Mouse (Mus musculus) ovary, adult 18-20 months (tissue): ENCODE data around the gene Dnaic2.

ENCODE experiments used
- DNase-seq: peaks from one replicate; pipeline ENCODE4 v3.0.0; 2022; ENCODE audit warnings: low spot score, mixed read lengths

The Dnaic2 gene

GRCm38 (mm10) chr11:114747564-114748138 is 20.4 kb downstream of the Dnaic2 start:
- no peak for DNase-seq

DNA sequence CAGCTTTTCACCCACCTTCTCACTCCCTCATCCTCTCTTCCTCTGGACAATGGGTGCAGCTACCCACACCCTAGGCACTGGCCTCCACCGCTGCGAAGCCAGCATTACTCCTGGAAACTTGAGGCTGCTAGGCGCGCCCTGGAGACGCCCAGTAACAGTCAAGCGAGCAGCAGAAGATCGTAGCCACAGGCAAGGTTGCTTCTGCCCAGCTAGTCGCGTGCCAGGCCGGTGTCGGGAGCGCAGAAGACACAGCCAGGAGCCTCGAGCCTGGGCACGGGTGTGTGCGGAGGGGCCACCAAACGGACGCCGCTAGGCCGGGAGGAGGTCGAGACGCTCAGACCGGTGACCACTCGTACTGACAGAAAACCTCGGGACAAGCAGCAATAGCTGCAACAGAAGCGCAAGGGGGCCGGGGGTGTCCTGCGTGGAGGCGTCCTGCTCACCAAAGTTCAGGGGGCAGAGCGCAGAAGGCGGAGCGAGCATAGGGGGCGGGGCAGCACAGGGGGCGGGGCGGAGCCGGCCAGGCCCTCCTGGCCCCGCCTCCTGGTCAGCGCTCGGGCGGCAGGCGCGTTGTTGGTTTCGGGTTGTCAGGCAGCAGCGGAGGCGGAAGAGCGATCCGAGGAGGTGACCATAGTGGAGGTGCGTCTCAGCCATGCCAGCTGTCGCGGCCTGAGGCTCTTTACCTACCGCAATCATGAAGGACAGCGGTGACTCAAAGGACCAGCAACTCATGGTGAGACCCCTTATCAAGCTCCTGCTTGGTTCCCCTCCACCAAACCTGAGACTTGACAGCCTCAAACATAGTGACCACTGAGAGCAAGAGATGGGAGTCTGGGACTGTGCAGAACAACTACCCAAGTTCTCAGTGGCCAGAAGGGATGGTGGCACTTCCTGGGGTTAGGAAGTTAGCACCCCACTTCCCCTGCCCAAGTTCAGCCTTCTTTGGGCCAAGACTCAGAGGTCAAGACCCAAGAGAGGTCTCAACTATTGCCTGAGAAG is 37.9 kb downstream of the Dnaic2 start, which contains the start of gene Kif19a:
Kif19a (plus strand) TSS at position 569 of the 999 bp plus-strand sequence.
- DNase-seq, result peak; percentile 53

GRCm38 (mm10) chr11:114769911-114770310 is 42.7 kb downstream of the Dnaic2 start:
- no peak for DNase-seq

DNA sequence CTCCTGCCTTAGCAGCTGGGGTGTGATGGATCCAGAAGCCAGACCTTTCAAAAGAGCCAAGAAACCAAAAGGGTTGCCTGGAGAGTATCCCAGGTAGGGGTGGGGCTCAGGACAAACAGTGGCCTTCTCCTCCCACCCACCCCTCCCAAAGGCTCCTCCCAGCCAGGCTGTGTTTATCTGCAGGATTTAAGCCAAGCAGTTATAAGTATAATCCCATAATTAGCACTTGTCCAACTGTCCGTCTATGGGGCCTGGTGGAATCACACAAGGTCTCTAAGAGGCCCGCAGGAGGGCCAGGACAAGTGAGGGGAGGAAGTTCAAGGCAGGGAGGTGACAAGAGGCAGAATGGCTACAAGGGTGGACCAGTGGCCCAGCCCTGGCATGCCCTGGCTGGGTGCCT is 44.7 kb downstream of the Dnaic2 start:
- no peak for DNase-seq

GRCm38 (mm10) chr11:114780076-114780475 is 52.9 kb downstream of the Dnaic2 start:
- DNase-seq, result peak; percentile 77

DNA sequence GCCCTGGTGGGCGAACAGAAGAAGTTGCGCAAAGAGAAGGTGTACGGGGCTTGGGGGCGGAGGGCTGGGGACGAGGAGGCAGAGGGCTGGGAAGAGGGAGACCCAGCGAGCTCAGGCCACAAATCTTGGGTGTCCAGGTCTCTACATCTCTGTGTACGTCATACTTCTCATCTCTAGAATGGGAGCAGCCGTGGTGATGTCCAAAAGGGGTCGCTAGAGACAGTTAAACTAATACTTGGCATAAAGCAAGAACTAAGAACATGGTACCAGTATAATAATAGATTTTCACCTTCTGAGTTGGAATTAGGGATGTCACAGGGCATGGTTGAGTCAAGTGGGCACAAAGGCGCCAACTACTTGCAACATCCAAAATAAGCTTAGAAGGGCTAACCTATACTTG is 58.7 kb downstream of the Dnaic2 start:
- DNase-seq, result no peak

DNA sequence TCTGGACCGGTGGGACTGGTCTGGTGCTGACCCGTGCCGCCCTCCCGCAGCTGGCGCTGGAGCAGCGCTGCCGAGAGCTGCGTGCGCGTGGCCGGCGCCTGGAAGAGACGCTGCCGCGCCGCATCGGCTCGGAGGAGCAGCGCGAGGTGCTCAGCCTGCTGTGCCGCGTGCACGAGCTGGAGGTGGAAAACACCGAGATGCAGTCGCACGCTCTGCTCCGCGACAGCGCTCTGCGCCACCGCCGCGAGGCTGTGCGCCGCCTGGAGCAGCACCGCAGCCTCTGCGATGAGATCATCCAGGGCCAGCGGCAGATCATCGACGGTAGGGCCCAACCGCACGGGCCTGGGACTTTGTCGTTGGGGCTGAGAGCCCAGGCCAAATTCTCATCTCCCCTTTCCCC is 59.1 kb downstream of the Dnaic2 start:
- no peak for DNase-seq

GRCm38 (mm10) chr11:114787611-114788010 is 60.4 kb downstream of the Dnaic2 start:
- no peak for DNase-seq

DNA sequence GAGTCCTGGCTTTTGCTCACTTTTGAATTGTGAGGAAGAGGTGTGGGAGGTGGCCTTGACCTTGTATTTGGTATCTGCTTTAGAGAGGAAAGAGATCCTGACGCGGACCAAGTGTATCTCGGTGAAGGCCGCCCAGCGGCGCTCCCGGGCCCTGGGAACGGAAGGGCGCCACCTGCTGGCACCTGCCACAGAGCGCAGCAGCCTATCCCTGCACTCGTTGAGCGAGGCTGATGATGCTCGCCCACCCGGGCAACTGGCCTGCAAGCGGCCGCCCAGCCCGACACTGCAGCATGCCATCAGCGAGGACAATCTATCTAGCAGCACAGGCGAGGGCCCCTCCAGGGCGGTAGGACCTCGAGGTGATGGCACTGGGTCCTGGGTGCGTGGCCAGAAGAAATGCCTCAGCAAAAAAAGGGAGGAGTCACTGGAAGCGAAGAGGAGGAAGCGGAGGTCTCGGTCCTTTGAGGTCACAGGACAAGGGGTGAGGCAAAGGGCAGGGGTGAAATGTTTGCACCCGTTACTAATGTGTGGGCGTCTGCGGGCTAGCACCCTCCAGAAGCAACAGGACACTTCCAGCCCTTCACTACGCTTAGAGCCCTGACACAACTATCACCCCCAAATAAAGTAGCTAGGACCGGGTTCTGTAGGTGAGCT is 62.0 kb downstream of the Dnaic2 start:
- DNase-seq, result peak; percentile 55

GRCm38 (mm10) chr11:114789716-114790115 is 62.5 kb downstream of the Dnaic2 start:
- no peak for DNase-seq

DNA sequence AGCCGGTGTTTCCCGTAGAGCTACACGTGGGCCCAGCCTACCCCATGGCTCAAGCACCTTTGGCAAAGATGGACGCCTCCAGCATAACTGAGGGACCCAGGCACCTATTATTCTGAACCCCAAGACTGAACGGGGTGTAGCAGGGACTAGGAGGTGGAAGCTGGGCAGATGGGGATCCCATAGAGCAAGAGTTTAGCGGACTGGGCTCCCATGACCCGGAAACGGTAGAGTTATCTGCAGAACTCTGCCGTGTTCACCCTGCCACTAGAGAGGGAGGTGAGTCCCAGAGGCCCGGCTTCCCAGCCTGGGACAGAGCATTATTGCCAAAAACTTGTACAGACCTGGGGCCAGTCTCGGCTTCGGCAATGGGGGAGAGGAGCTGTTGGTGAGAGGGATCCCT is 63.0 kb downstream of the Dnaic2 start:
- DNase-seq, result no peak

GRCm38 (mm10) chr11:114790841-114791240 is 63.6 kb downstream of the Dnaic2 start:
- DNase-seq, result no peak

DNA sequence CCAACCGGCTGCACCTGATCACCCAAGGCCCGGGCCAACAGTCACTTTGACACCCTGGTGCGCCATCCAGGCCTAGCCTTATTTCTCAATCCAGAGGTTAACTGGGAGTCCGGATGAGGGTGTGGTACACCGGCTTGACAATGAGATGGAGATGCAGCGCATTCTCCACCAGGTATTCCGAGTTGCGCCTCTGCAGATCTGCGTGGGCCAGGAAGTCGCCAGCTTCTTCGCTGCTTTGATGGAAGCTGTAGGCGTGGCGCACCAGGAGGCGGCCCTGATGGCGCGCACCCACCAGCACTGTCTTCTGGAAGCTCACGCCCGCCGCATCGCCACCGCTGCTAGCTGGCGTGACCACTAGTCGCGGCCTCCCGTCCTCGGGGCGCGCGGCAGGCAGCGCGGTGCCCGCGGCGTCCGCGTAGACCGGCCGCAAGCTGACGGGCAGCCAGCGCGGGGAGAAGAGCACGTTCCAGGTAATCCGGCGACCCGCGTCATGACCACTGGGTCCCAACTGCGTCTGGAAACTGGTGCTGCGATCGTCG is 64.2 kb downstream of the Dnaic2 start:
- no peak for DNase-seq

- DNase-seq, result no peak
Observed at GRCm38 (mm10) chr11:114791891-114792411, 64.7 kb downstream of the Dnaic2 start.

- no peak for DNase-seq
Observed at GRCm38 (mm10) chr11:114792931-114793494, 65.8 kb downstream of the Dnaic2 start.

DNA sequence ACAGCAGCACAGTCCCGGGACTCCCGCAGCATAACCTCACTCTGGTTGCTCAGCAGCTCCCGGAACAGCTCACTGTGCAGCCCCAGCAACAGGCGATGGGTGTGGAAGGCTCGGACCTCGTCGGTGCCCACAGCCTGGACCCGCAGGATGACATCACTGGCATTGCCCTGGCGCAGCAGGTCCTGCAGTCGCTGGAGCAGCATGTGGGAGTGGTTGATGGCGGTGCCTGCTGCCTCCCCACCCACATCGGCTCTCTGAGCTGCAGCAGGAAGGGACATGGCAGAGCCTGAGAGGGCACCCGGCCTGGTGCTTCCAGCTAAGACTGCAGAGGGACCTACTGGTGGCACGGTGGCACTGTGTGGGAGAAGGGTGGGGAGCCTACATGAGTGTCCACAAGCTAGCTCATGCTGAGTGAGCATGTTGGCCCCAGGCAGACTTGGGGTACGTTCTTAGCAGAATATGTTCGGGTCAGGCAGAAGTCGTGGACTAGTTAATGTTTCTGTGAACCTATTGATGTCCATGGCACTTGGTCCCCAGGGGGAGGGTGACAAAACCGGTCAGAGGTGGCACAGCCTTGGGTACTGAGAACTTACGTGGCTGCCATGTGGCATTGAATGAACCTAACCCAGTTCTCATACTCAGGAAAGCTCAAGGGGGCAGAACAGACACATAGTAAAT is 66.8 kb downstream of the Dnaic2 start:
- no peak for DNase-seq

DNA sequence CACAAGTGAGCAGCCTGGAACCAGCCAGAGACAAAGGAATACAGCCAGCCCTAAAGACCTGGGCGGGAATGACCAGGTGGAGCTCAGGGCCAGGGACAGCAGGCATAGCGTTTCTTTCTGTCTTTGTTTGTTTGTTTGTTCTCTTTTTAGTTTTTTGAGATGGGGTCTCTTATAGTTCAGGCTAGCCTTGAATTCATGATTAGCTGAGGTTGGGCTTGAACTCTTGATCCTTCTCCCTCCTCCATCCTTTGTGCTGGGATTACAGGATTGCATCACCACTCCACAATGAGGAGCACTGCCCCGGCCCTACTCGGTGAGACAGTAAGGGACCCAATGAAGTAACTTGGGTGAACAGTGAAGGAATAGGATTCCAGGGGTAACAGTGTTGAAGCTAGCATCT is 67.5 kb downstream of the Dnaic2 start:
- no peak for DNase-seq

DNA sequence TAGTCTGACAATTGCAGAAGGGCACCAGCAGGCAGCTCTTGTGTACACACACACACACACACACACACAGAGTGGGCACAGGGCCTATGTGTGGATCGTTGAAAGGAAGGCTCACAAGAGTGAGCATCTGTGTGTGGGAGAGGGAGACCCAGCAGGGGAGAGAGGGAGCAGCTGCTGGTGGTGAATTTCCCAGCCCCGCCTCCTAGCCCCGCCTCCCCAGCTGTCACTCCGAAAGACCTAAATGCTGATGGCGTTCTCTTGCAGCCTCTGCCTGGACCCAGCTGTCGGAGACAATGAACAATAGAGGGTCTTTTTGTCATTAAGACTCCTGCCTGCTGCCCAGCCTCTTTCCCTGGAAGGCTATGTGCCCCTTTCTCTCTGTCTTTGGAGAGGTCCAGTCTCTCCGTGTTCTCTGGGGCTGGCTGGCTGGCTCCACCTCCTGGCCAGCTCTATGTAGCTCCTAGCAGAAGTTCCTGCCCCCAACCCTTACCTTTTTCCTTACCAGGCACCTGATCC is 68.1 kb downstream of the Dnaic2 start:
- DNase-seq, result peak; percentile 33

- no peak for DNase-seq
Observed at GRCm38 (mm10) chr11:114795848-114796322, 68.7 kb downstream of the Dnaic2 start, which contains the start of gene Btbd17. Btbd17 (minus strand) TSS chr11:114795945.

- DNase-seq, result no peak
Observed at GRCm38 (mm10) chr11:114797176-114797575, 70.0 kb downstream of the Dnaic2 start.

- DNase-seq, result no peak
Observed at GRCm38 (mm10) chr11:114797981-114798380, 70.8 kb downstream of the Dnaic2 start.
